Mouse (Mus musculus) layer of hippocampus, postnatal 14 days (tissue): ENCODE results near the gene Lrr1. TPM values are rescaled to one million over a fixed set of nuclear protein-coding genes. Genes with fewer than 3 reads are reported as not detected.
"Not testable (repeated sequence)": the region's sequence is repeated elsewhere in the genome, so short reads cannot be mapped to it uniquely, and the experiment has no call there.

Source experiments
- DNase-seq, 2 experiments: peaks; one replicate each; pipeline ENCODE4 v3.0.0; 2021 to 2022; ENCODE audit warnings: low spot score in 2 of 2, mixed read lengths in 1 of 2
- long read RNA-seq, 2 experiments: library from polyadenylated mRNA; stranded (forward); transcript quantifications; one replicate each; pipeline ENCODE4 v2.0.0; 2021
- total RNA-seq, 2 experiments: library from RNA; stranded (reverse); gene quantifications; 2 replicates each; pipeline ENCODE4 v1.2.3; 2021

The Lrr1 gene
- total RNA-seq, result 1 to 10 TPM in 1 of 2 experiments, under 1 TPM in 1; 0.65 to 1.3 TPM
- long read RNA-seq, experiment 1, result 0 reads
- long read RNA-seq, experiment 2, partial matches to known transcripts, result 0 of 2 reads
- long read RNA-seq, experiment 2, other reads (novel, unspliced or antisense), result 0 of 2 reads

DNA sequence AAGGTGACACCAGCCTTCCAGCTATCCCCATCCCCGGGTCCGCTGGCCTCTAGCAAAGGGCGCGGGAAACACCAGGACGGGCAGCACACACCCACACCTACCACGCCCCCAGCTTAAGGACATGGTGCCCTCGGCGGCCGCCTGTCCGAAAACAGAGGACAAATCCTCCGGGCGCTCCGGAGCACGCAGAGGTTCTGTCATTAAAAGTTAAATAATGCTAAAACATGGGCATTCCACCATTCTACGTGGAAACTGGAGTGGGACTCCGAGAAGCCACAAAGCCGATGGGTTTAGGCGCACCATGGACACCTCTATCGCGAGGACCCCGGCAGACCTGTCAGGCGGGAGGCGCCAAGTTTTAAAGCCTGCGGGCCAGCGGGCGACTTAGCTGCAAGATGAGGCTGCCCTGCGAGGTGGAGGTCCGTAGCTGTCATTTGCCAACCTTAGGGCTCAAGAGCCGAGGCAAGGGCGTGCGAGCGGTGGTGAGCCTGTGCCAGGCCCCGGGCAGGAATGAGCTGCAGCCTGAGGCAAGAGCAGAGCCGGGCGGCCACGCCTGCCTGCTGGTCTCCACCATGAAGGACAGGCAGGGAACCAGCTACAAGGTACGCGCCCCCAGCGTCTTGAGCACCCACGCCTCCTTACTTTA lies at the start of gene Lrr1:
Lrr1 (plus strand) TSS at position 354 of the 646 bp plus-strand sequence.
- peak; percentile 83 to 95 for DNase-seq

DNA sequence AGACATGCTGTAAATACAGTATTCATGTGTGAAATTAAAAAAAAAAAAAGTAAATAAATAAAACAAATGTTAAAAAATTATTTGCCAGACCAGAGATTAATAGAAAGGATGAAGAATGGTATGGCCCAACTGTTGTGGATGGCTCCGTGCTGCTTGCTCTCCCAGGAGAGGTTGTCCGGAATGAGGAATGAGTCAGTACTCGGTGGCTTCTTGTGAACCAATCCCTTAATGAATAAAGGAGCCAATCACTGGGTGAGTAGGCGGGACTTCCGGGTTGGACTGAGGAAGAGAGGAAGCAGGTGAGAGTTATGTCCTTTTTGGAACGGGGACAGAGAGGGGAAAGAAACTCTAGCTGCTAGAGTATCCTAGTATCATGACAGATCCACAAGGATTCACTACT lies 48.7 kb upstream of the Lrr1 start:
- DNase-seq, result no peak

- DNase-seq, result no peak
Measured at GRCm38 (mm10) chr12:69122801-69123200, 45.8 kb upstream of the Lrr1 start.

- DNase-seq, result no peak
Measured at GRCm38 (mm10) chr12:69125066-69125465, 43.5 kb upstream of the Lrr1 start.

- DNase-seq, result no peak
Measured at GRCm38 (mm10) chr12:69127170-69127569, 41.4 kb upstream of the Lrr1 start.

- no peak for DNase-seq
Measured at GRCm38 (mm10) chr12:69127626-69128025, 41.0 kb upstream of the Lrr1 start.

DNA sequence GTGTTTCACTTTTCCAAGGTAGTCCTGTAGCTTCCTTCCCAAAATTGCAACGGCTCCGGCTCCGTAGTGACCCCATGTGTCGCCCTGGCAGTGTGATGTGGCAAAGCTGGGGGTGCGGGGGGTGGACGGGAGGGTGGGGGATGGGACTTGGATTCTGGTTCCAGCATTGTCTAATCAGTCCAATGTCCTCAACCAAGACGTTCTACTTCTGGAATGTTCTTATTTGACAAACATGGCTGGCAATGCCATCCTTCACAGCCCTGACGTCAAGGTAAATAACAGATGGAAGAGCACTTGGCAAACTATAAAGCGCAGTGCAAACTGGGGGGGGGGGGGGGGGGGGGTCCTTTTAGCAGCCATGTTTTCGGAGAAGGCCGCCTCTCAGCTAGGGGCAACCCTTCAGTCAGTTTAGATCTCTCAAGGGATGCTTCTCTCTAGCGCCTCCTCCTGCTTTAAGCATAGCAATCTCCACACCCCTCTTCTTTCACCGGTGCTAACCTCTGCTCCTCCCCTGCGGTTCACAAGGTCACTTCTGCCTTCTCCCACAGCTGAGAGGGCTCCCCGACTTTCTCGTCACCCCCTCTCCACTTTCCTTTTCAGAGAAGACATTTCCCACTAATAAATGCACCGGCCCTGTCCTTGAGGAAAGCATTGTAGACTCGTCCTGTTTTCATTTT lies 38.8 kb upstream of the Lrr1 start:
- DNase-seq, result no peak

GRCm38 (mm10) chr12:69130486-69130885 lies 38.1 kb upstream of the Lrr1 start:
- DNase-seq, result no peak

DNA sequence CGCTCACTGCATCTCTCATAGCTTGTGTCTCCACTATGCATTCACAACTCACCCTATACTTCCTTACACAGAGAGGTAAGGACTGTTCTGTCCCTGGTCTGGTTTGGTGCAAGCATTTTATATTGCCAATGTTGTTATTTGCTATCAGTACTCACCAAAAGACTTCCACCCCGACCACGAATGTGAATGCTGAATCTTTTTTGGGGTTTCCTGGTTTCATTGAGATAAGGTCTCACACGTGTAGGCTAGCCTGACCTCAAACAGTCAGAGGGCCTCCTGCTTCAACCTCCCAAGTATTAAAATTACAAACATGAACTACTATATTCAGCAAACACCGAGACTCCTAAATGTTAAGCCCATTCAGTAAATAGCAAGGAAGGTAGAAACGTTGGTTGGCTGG lies 37.3 kb upstream of the Lrr1 start:
- no peak for DNase-seq

- peak; percentile 31 to 34 for DNase-seq
Measured at GRCm38 (mm10) chr12:69131981-69132380, 36.6 kb upstream of the Lrr1 start.

DNA sequence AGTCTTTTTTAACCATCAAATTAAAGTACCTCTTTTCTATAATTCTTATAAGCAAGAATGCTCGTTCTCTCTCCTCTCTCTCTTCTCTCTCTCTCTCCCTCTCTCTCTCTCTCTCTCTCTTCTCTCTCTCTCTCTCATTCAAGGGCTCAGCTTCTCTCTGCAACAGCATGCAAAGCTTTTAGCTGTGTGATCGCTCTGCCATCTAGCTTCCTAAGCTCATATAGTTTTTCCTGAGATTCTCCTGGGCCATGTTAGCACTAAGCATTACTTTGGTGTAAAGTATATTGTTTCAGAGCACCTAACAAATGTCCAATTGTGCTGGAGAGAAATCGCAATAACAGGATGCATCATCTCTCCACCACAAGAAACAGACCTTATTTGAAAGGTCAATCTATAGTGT lies 29.4 kb upstream of the Lrr1 start:
- no peak for DNase-seq

DNA sequence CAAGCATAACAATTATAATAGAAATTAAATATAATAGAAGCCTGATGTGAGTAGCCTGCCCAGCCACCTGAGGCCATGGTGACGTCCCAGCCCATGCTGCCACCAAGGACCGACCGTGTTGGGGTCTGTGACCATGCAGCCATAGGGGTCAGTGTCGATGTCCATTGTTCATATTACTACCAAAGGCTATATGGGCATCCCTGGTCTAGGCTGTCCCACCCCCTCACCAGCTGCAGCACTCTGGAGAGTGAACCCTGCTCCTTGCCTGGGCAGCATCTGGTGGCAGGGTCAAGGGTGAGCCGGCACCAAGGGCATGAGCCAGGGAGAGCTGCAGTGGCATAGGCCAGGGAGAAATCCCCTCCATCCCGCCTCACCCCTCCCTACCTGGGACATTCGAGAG lies 28.8 kb upstream of the Lrr1 start:
- DNase-seq, result no peak

GRCm38 (mm10) chr12:69143460-69143859 lies 25.2 kb upstream of the Lrr1 start:
- DNase-seq, result no peak

- no peak for DNase-seq
Measured at GRCm38 (mm10) chr12:69147166-69147735, 21.4 kb upstream of the Lrr1 start.

- DNase-seq, result no peak
Measured at GRCm38 (mm10) chr12:69150049-69150448, 18.6 kb upstream of the Lrr1 start.

- no peak for DNase-seq
Measured at GRCm38 (mm10) chr12:69155923-69156322, 12.7 kb upstream of the Lrr1 start.

- DNase-seq, result no peak
Measured at GRCm38 (mm10) chr12:69156436-69156835, 12.2 kb upstream of the Lrr1 start.

DNA sequence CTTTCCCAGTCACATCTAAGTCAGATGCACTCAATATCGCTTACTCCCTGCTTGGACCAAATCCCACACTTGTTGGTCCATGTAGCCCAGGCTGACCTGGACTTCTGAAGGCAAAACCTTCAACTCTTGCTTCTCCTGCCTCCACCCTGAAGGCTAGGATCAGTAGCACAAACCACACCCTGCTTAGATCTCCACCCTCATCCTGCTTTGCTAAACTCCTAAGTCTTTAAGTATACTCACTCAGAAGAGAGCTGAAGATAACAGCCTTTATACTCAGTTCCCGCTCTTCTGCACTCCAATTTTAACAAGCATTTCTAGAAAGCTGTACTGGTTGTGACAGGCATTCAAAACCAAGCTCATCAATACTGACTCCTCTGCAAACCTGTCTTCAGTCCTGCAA lies 11.5 kb upstream of the Lrr1 start:
- no peak for DNase-seq

DNA sequence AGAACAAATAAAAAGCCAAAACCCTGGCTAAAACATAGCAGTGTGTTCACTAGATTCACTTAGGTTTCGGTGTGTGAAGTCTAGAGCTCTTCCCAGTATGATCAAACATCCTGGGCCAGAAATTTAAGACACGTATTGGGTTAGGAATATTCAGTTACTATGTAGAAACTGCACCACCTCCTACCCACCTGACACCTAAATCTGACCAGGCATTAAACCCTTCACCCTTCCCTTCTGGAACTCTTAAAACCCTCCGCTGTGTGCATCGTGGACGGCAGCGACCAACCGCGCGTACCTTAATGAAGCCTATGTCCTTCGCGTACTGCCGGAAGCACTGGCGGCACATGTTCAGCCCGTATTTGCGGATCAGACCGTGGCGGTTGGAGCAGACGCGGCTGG lies 10.2 kb upstream of the Lrr1 start:
- no peak for DNase-seq

- DNase-seq, result peak; percentile 98 to 99
Measured at GRCm38 (mm10) chr12:69158765-69159577, 9.6 kb upstream of the Lrr1 start, which contains the start of gene Rps29. TSS of gene Rps29 (minus strand) at chr12:69159186.

DNA sequence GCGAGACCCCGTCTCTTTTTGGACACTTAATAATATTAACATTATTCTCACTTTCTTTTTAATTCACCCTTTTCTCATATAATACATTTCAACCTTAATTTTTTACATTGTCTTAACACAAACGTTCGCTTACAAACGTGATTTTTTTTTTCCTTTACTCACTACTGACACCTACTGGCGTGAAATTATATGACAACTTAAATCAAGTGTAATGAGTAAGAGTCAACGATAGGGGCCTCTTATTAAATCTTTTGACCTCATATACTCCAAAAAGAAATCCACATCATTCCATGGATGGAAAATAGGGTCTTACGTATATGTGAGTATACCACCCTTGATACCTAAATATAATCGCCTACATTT lies 9.1 kb upstream of the Lrr1 start:
- peak; percentile 17 to 60 for DNase-seq

- not testable (repeated sequence) for DNase-seq
Measured at GRCm38 (mm10) chr12:69160677-69161076, 7.9 kb upstream of the Lrr1 start.
